Mouse (Mus musculus) layer of hippocampus, adult 8-10 months (tissue): Measurements from ENCODE around the gene Ranbp10. TPM values are rescaled to one million over a fixed set of nuclear protein-coding genes. Genes with fewer than 3 reads are reported as not detected.

Experiments used
- DNase-seq, 2 experiments: peaks; one replicate each; pipeline ENCODE4 v3.0.0; 2022; ENCODE audit warnings: low spot score in 2 of 2
- total RNA-seq, 4 experiments: library from RNA; stranded (reverse); gene quantifications; 2 replicates each; pipeline ENCODE4 v1.2.4; 2022

The Ranbp10 gene
- total RNA-seq, 4 experiments from 2014 or later, result 24.0 to 28.4 (median 26.2) TPM

GRCm38 (mm10) chr8:105719637-105720036 is 107.5 kb downstream of the Ranbp10 start:
- DNase-seq, result no peak

Other genes starting within 250 kb of the Ranbp10 start
- 10 to 100 TPM; 75.4 to 83.7 (median 81.8) TPM for gene Ripor1, start 222.1 kb downstream of the Ranbp10 start, total RNA-seq
- 10 to 100 TPM; 67.5 to 77.9 (median 71.5) TPM for gene Ctcf, start 190.8 kb downstream of the Ranbp10 start, total RNA-seq
- under 1 TPM in 1 of 4 experiments, not detected in 3; 0.79 TPM for gene Agrp, start 190.0 kb downstream of the Ranbp10 start, total RNA-seq
- gene Carmil2, start 141.1 kb downstream of the Ranbp10 start, total RNA-seq, result 10 to 100 TPM; 61.2 to 71.3 (median 68.4) TPM
- 10 to 100 TPM; 42.1 to 47.0 (median 43.1) TPM for gene Acd, start 126.2 kb downstream of the Ranbp10 start, total RNA-seq
- 10 to 100 TPM; 29.4 to 33.7 (median 32.5) TPM for gene Pard6a, start 126.2 kb downstream of the Ranbp10 start, total RNA-seq
- under 1 TPM; 0.41 to 0.78 (median 0.45) TPM for gene 4933405L10Rik, start 119.7 kb downstream of the Ranbp10 start, total RNA-seq
- 10 to 100 TPM; 10.7 to 11.7 (median 11.0) TPM for gene Enkd1, start 119.1 kb downstream of the Ranbp10 start, total RNA-seq
- gene Gfod2, start 68.7 kb downstream of the Ranbp10 start, total RNA-seq, result 10 to 100 TPM; 17.8 to 21.3 (median 19.8) TPM
- under 1 TPM in 3 of 4 experiments, not detected in 1; 0.18 to 0.49 (median 0.31) TPM for gene Tsnaxip1, start 381 bp upstream of the Ranbp10 start, total RNA-seq
- gene Cenpt, start 25.9 kb upstream of the Ranbp10 start, total RNA-seq, result 10 to 100 TPM; 11.6 to 18.5 (median 14.0) TPM
- 10 to 100 TPM; 36.4 to 39.7 (median 38.3) TPM for gene Thap11, start 27.8 kb upstream of the Ranbp10 start, total RNA-seq
- gene Nutf2, start 33.2 kb upstream of the Ranbp10 start, total RNA-seq, result 10 to 100 TPM; 12.8 to 36.2 (median 22.6) TPM
- 10 to 100 TPM; 65.0 to 72.8 (median 69.3) TPM for gene Edc4, start 53.5 kb upstream of the Ranbp10 start, total RNA-seq
- 1 to 10 TPM in 2 of 4 experiments, under 1 TPM in 1, not detected in 1; 0.92 to 2.9 (median 2.7) TPM for gene Nrn1l, start 66.2 kb upstream of the Ranbp10 start, total RNA-seq
- gene Pskh1, start 73.1 kb upstream of the Ranbp10 start, total RNA-seq, result 1 to 10 TPM; 7.5 to 9.6 (median 9.1) TPM
- gene Ctrl, start 106.5 kb upstream of the Ranbp10 start, total RNA-seq, result 1 to 10 TPM in 1 of 4 experiments, under 1 TPM in 3; 0.74 to 2.0 (median 0.82) TPM
- gene Psmb10, start 111.1 kb upstream of the Ranbp10 start, total RNA-seq, result 10 to 100 TPM; 59.9 to 90.3 (median 75.5) TPM
- gene Lcat, start 116.0 kb upstream of the Ranbp10 start, total RNA-seq, result 10 to 100 TPM; 30.9 to 47.5 (median 35.4) TPM
- gene Slc12a4, start 138.7 kb upstream of the Ranbp10 start, total RNA-seq, result 10 to 100 TPM; 19.4 to 24.7 (median 22.1) TPM
- gene Dpep3, start 152.1 kb upstream of the Ranbp10 start, total RNA-seq, result not detected
- gene Dus2, start 164.0 kb upstream of the Ranbp10 start, total RNA-seq, result 10 to 100 TPM; 20.5 to 23.4 (median 21.8) TPM
- gene Dpep2nb, start 178.6 kb upstream of the Ranbp10 start, total RNA-seq, result not detected
- gene Ddx28, start 184.5 kb upstream of the Ranbp10 start, total RNA-seq, result 10 to 100 TPM; 12.9 to 15.3 (median 13.6) TPM
- gene Nfatc3, start 231.5 kb upstream of the Ranbp10 start, total RNA-seq, result 10 to 100 TPM; 13.0 to 14.3 (median 14.0) TPM